Mouse (Mus musculus) lung, adult 2 months (tissue): Measurements from ENCODE around the gene Adgrg3.

Source experiments
- CTCF ChIP-seq: fragments of 200-500 bp; IDR thresholded peaks from 2 replicates; pipeline ENCODE4 v1.5.1; 2011; ENCODE audit warnings: mild to moderate bottlenecking, low read length, control low read depth; ENCODE audit not compliant: insufficient read depth
- POLR2A ChIP-seq: fragments of 200-500 bp; IDR thresholded peaks from 2 replicates; pipeline ENCODE4 v1.6.1; 2011; ENCODE audit warnings: low read depth, mild to moderate bottlenecking, control low read depth, low read length, borderline replicate concordance; ENCODE audit errors: extremely low read depth

DNA sequence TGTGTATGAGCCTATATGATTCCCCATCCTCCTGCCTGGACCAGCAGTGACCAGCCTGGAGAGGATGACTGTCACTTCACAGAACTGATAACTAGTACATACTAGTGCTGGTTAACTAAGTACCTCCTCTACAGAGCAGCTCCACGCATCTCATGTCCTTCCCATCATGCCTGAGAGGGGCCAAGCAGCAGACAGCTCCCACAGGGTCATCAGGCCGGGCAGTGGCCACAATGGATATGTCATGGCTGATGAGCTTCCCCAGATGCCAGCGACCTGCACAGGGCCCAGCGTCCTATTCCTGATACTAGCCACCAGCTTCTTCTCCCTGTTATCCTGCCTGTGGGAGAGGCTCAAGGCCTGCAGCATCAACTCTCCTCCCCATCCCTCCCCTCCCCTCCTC lies 808 bp upstream of the Adgrg3 start:
- TF ChIP-seq POLR2A (no peak), CTCF (no peak)
